Mouse (Mus musculus) ES-Bruce4 (cell line): ENCODE measurements around the gene Igdcc3.

Experiments used
- EP300 ChIP-seq: IDR thresholded peaks from 2 replicates; pipeline ENCODE4 v1.6.1; 2011; ENCODE audit warnings: low read depth, low read length; ENCODE audit not compliant: insufficient read depth
- POLR2A ChIP-seq: IDR thresholded peaks from one replicate; pipeline ENCODE4 v1.8.1; 2011; ENCODE audit warnings: low read length; ENCODE audit not compliant: insufficient read depth

DNA sequence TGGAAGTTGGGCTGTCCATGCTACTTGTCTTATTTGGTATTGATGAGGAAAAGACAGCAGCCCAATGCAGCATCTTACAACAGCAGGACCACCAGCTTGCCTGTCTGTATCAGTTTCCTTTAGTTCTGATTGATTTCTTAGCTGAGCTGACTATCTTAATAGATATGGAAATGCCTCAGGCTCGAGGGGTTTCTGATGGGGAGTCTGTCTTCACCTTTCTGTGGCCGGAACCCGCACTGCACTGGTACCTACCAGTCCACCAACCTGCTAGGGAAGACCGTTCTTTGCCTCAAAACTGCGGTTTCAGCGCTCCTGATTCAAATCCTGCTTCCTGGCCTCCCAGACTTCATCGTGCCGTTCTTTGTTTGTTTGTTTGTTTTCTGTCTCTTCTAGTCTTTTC, 20.9 kb downstream of the Igdcc3 start:
- no peak for TF ChIP-seq POLR2A
- TF ChIP-seq EP300, result no peak
